Mouse (Mus musculus) G1E-ER4 (cell line): ENCODE data around the gene Banf2. TPM values are rescaled to one million over a fixed set of nuclear protein-coding genes. Genes with fewer than 3 reads are reported as not detected.

Experiments used
- GATA1 ChIP-seq: IDR thresholded peaks from one replicate; pipeline ENCODE4 v1.8.0; 2012; ENCODE audit warnings: low read length, inconsistent platforms
- polyA plus RNA-seq: library from polyadenylated mRNA; stranded (reverse); fragments of >175 nt; gene quantifications from 2 replicates; pipeline ENCODE4 v1.2.3, GENCODE M21; 2012

The Banf2 gene
- not detected in 2 replicates for polyA plus RNA-seq

- no peak for TF ChIP-seq GATA1
These were observed at the start of gene Banf2 for GRCm38 (mm10) chr2:144032664-144033063. Gene Banf2, plus strand, starts transcription at chr2:144033059.

DNA sequence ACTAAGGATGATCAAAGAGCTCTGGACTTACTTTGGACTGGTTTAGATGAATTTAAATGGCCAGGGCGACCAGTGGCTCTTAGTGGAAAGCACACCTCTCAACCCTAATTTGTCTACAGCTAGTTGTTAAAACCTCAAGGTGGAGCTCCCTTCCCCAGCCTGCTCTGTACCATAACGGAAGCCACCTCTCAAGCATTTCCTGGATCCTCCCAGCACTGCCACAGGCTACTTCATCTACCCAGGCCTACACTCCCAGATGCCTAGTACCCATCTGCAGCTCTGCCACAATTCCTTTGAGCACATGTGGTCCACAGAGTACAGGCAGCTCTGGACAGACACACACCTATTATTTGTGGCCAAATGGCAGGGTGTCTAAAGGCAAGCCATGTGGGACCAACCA lies 49.4 kb upstream of the Banf2 start:
- no peak for TF ChIP-seq GATA1

- no peak for TF ChIP-seq GATA1
These were observed 45.4 kb upstream of the Banf2 start for GRCm38 (mm10) chr2:143987485-143987884.

DNA sequence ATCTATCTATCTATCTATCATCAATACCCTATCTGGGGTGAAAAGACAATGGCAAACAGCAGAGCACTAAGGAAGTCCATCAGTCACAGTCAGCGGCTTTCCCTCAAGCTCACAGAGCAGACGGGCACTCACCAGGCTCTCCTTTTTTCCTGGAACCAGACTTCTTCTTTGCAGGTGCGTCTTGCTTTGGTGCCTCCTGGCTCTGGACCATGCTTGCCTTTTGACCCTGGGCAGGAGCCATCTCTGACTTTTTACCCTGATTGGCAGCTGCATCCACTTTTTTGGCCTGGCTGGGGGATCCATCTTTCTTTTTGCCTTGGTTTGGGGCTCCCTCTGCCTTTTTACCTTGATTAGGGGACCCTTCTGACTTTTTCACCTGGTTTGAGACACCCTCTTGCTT lies 44.8 kb upstream of the Banf2 start:
- TF ChIP-seq GATA1: no peak

- no peak for TF ChIP-seq GATA1
These were observed 41.9 kb upstream of the Banf2 start for GRCm38 (mm10) chr2:143990997-143991396.

- no peak for TF ChIP-seq GATA1
These were observed 40.7 kb upstream of the Banf2 start for GRCm38 (mm10) chr2:143991964-143992672.

DNA sequence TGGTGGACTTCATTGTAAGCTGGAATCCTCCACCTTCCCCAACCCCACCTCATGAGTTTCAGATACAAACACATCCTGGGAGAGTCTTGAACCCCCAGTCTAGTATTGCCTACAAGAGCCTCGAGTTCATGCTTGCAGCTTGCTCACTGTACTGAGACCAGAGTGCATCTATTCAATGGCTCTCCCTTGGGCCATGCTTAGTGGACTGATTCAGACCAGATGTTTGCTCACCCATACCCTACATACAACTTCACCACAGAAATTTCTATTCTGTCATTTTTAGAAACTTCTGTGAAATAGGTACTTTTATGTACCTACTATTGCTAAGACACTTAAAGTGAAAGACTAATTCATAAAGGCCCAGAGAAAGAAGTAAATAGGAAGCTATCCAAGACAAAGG lies 39.9 kb upstream of the Banf2 start:
- no peak for TF ChIP-seq GATA1

DNA sequence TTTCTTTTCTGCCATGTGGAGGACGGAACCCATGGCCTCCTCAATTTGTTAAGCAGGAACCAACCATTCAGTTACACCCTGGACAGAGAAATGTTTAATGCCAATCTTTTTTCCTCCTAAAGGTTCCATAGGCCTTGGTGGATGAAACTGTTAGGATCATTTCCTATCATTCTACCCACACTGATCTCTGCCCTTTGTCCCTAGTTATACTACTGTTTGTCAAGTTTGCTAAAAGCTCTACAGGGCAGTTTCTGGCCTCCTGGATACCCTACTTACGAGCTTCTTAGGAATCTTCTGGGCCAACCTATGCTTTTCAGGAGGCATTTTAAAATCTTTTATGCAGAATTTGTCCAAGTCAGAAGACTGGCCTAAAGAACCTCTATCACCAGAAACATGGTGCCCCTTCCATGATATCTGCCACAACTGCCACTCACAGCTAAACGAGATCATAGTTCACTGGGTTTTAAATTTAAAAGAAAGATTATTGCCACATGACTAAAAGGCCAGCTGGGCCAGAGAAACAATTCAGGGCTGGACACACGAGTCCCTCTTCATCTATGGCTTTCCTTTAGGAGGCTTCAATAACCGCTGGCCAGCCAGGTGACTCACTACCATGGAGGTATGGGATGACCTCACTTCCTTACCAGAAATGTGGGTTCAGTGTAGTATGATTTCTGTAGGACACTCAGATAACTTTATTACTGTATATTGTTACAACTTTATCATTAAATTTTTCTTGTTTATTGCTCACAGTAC lies 30.5 kb upstream of the Banf2 start:
- no peak for TF ChIP-seq GATA1

- TF ChIP-seq GATA1: no peak
These were observed 29.3 kb upstream of the Banf2 start for GRCm38 (mm10) chr2:144003544-144003943.

DNA sequence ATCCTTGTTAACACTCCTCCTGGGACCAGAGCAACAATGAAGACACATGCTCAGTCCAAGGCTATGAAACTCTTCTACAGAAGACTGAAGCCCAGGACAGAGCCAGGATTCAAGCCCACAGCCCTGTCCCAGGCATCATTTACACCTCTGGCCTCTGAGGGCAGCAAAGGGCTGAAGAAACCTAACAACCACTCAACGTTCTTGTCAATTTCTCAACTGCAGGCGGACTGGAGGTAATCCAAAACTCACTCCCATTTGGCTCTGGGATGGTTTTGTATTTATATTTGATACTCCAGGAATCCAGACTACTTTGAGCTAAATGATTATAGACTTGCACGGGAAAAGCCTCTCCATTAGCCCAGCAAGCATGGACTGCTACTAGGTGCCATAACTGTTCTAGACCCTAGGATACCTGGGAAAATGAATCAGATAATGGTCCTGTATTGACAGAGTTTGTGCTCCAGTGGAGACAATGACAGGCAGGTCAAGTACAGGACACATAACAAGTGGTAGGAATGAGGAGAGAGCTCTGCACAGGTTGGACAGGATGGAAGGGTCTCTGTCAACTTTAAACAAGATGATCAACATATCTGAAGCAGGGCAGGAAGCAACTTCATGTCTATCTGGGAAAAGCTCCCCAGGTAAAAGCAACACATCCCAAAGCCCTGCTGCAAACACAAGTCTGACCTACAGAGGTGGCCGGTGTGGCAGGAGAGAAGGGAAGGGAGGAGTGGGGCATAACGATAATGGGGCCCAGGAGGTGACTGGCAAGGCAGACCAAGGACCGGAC lies 27.5 kb upstream of the Banf2 start:
- no peak for TF ChIP-seq GATA1

- TF ChIP-seq GATA1: no peak
These were observed 26.2 kb upstream of the Banf2 start for GRCm38 (mm10) chr2:144006686-144007085.

GRCm38 (mm10) chr2:144007211-144007610 lies 25.6 kb upstream of the Banf2 start:
- TF ChIP-seq GATA1: no peak

GRCm38 (mm10) chr2:144009081-144009480 lies 23.8 kb upstream of the Banf2 start:
- TF ChIP-seq GATA1: no peak

DNA sequence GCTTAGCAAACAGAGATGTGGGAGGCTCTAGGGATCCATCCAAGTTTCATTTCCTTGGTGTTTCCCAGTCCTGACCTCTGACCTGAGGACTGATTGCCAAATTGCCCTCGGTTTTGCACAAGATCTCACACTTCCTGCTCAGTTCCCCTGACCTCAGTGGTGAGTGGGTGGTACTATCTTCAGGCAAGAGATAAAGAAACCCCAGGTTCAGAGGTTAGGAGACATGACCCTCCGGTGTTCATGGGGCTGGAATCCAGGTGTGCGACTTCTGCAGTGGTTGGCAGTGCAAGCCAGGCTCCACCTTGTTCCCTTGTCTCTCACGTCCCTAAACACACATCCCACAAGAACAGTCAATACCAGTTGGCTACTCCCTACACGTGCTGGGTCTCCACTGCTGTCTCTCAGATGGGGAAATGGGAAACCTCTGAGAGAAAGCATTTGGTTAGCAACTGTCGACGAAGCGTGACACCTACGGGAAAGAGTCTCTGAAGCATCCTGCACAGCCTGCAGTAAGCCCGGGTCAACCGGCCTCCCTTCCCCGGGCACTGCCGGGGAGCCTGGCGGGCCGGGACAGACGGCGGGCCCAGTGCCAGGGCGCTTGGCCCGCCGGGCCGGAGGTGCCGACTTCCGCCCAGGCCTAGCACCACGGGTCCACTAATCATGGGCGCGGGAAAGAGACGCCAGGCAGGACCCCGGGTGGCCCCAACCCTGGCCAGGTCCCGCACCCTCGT lies 23.1 kb upstream of the Banf2 start:
- TF ChIP-seq GATA1: no peak

DNA sequence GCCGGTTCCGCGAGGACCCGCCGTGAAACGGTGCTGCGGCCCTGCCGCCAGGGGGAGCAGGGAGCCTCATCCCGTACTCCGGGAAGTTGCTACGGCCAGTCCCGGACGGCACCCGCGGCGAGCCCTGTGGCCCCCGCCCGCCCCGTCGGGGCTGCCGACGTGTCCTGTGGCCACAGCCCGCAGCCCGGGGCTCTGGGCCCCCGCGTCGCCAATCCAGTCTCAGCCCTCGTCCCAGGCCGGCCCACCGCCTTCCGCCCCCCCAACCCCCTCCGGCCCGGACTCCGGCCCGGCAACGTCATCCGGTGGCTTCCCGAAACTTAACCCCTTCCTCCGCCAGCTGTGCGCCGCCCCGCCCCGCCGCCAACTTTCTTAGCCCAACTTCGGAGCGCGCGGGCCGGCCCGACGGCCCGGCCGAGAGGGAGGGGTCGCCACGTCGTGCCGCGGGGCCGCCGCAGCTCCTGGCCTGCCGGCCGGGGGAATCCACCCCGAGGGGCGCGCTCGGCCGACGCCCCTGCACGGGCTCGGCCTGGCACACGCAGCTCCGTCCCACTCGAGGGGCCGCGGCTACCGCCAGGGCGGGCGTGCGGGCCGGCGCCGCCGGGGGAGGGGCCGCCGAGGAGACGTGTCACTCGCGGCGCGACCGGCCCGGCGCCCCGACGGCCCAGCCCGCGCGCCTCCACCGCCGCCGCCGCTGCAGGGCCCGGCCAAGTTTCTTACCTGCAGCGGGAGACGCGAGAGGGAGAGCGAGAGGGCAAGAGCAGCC lies 22.4 kb upstream of the Banf2 start:
- TF ChIP-seq GATA1: no peak

- TF ChIP-seq GATA1: no peak
These were observed 21.7 kb upstream of the Banf2 start, which contains the start of gene Rrbp1 for GRCm38 (mm10) chr2:144011080-144011551. Gene Rrbp1, minus strand, starts transcription at chr2:144011263.
